Mouse (Mus musculus): ENCODE measurements around the gene Zfp358. TPM values are rescaled to one million over a fixed set of nuclear protein-coding genes. Genes with fewer than 3 reads are reported as not detected.
A peak's percentile ranks its signal among the peaks of the same experiment; 100 is the strongest.

Zfp358 gene
- total and polyA plus RNA-seq, 2 experiments from 2014 or later = 64.7 to 85.3 TPM

DNA sequence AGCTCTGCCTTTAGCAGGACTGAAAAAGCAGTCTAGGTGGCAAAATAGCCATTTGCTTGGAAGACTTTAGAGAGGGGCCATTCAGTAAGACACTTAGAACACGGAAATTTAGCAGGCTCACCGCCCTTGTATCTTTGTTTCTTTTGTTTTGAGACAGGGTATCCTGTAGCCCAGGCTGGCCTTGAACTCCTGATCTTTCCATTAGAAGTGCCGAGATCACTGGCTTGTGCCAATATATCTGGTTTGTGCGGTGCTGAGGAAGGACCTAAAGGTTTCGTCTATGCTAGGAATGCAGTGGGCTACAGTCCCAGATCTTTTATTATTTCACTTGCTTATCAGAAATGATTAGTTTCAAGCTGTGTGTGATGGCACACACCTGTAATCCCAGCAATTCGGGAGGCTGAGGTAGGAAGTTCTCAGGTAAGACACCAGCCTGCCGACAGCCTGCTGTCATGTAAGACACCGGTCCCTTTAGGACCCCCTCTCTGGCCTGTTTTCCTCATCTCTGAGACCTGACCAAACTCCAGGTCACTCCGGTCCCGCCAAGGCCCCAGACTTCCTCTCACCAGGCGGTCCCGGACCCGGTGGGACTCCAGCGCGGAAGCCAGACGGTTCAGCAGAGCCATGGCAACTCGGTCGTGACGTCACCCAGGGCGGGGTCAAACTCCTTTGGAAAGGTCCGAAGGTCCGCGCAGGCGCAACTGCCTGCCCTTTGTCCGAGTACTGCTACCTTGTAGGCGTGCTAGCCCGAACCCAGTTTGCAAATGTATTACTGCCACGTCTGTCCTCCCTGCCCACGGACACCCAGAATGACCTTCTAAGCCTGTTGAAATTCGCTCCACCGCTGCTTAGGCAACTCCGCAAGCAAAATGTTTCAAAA lies 25.7 kb upstream of the Zfp358 start, which contains the start of gene Pex11g:
Gene Pex11g, minus strand, starts transcription at position 675 of the 880 bp plus-strand sequence.
- H3K36me3 ChIP-seq (ENCODE audit: insufficient read depth) = no peaks in the 10 kb centered on the region
- no peak for TF ChIP-seq CTCF (IDR thresholded peaks at IDR 0.05; ENCODE audit: low read depth)
- H3K27me3 ChIP-seq (ENCODE audit: insufficient read depth, low read length) = no peaks in the 10 kb centered on the region
- peak within 1 kb of the TSS; percentile 42 for H3K4me3 ChIP-seq (ENCODE audit: low read depth, low read length)
- H3K9me3 ChIP-seq (ENCODE audit: low read length) = no peaks in the 10 kb centered on the region
- no peaks in the 10 kb centered on the region for H3K4me1 ChIP-seq (ENCODE audit: insufficient read depth)
- DNase-seq (peak; percentile 90), ATAC-seq (peak; percentile 89)
- peak within 1 kb of the TSS; percentile 68 for H3K4me2 ChIP-seq (ENCODE audit: low read depth)
- WGBS = 9% methylated on average over 32 of the region's 32 CpGs
- H3K9ac ChIP-seq = peak within 1 kb of the TSS; percentile 34
- peak within 1 kb of the TSS; percentile 48 for H3K27ac ChIP-seq (ENCODE audit: low read depth, low read length)

DNA sequence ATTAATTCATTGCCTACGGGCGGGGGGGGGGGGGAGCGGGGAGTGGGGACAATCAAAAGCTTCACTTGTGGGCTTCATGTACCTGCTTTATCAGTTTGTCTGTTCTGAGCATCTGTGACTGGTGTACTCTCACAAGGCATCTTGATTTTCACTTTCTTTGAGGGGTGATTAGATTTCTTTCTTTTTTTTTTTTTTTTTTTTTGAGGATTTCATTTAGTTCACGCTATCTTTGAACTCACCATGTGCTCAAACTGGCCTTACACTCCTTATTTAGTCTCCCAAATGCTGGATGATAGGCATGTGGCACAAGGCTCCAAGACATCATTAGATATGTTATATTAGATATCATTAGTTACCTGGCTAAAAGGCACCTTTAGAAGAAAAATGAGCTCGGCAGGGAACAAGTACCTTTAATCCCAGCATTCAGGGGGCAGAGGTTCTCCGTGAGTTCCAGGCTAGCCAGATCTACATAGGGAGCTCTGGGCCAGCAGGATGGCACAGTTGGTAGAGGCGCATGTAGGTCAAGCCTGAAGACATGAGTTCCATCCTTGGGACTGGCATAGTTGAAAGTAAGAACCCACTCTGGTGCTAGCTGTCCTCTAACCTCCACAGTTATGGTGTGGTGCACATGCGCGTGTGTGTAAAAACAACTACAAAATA lies 24.9 kb upstream of the Zfp358 start:
- 50% methylated on average over 9 of the region's 9 CpGs for WGBS
- Histone ChIP-seq H3K9ac (peak overlapping the region; percentile 34; the same call in 1 of the 2 replicates), H3K9me3 (ENCODE audit: low read length) (no peaks in the 10 kb centered on the region), H3K27ac (ENCODE audit: low read depth, low read length) (peak overlapping the region; percentile 48), H3K27me3 (ENCODE audit: insufficient read depth, low read length) (no peaks in the 10 kb centered on the region), H3K4me2 (ENCODE audit: low read depth) (peak overlapping the region; percentile 68), H3K36me3 (ENCODE audit: insufficient read depth) (no peaks in the 10 kb centered on the region), H3K4me1 (ENCODE audit: insufficient read depth) (no peaks in the 10 kb centered on the region), H3K4me3 (ENCODE audit: low read depth, low read length) (peak overlapping the region; percentile 42)
- peak; percentile 12 for ATAC-seq
- TF ChIP-seq CTCF (IDR thresholded peaks at IDR 0.05; ENCODE audit: low read depth) = no peak
- DNase-seq = no peak

- Histone ChIP-seq H3K4me3 (ENCODE audit: low read depth, low read length) (no peak overlapping the region), H3K4me2 (ENCODE audit: low read depth) (no peak overlapping the region)
- WGBS = 91% methylated on average over 1 of the region's 1 CpGs
These were observed 24.1 kb upstream of the Zfp358 start for GRCm38 (mm10) chr8:3468838-3469237.

GRCm38 (mm10) chr8:3470562-3470961 lies 22.4 kb upstream of the Zfp358 start, which contains the start of gene Tex45:
Tex45 (plus strand) TSS chr8:3470862.
- no peak within 1 kb of the TSS for H3K27ac ChIP-seq (ENCODE audit: low read depth, low read length)

More at GRCm38 (mm10) chr8:3468838-3469237, 24.1 kb upstream of the Zfp358 start:
- no peaks in the 10 kb centered on the region for H3K36me3 ChIP-seq (ENCODE audit: insufficient read depth)
- no peaks in the 10 kb centered on the region for H3K27me3 ChIP-seq (ENCODE audit: insufficient read depth, low read length)
- ATAC-seq = no peak
- DNase-seq = no peak
- no peaks in the 10 kb centered on the region for H3K9me3 ChIP-seq (ENCODE audit: low read length)
- TF ChIP-seq CTCF (IDR thresholded peaks at IDR 0.05; ENCODE audit: low read depth) = no peak
- H3K4me1 ChIP-seq (ENCODE audit: insufficient read depth) = no peaks in the 10 kb centered on the region
- no peak overlapping the region for H3K9ac ChIP-seq
- no peak overlapping the region for H3K27ac ChIP-seq (ENCODE audit: low read depth, low read length)

GRCm38 (mm10) chr8:3475715-3476429 lies 17.1 kb upstream of the Zfp358 start:
- Histone ChIP-seq H3K4me2 (ENCODE audit: low read depth) (peak overlapping the region; percentile 47), H3K27me3 (ENCODE audit: insufficient read depth, low read length) (no peaks in the 10 kb centered on the region), H3K9me3 (ENCODE audit: low read length) (no peaks in the 10 kb centered on the region), H3K27ac (ENCODE audit: low read depth, low read length) (no peak overlapping the region), H3K36me3 (ENCODE audit: insufficient read depth) (no peaks in the 10 kb centered on the region), H3K4me3 (ENCODE audit: low read depth, low read length) (peak overlapping the region; percentile 27), H3K9ac (peak overlapping the region; percentile 26; the same call in 1 of the 2 replicates), H3K4me1 (ENCODE audit: insufficient read depth) (no peaks in the 10 kb centered on the region)
- WGBS = 37% methylated on average over 37 of the region's 37 CpGs
- ATAC-seq (peak; percentile 74), DNase-seq (peak; percentile 57)
- no peak for TF ChIP-seq CTCF (IDR thresholded peaks at IDR 0.05; ENCODE audit: low read depth)

More at GRCm38 (mm10) chr8:3470562-3470961, 22.4 kb upstream of the Zfp358 start, which contains the start of gene Tex45:
- no peaks in the 10 kb centered on the region for H3K36me3 ChIP-seq (ENCODE audit: insufficient read depth)
- no peak within 1 kb of the TSS for H3K4me2 ChIP-seq (ENCODE audit: low read depth)
- no peak for TF ChIP-seq CTCF (IDR thresholded peaks at IDR 0.05; ENCODE audit: low read depth)
- no peak for ATAC-seq
- no peak for DNase-seq
- H3K9ac ChIP-seq = no peak within 1 kb of the TSS
- H3K27me3 ChIP-seq (ENCODE audit: insufficient read depth, low read length) = no peaks in the 10 kb centered on the region
- H3K4me3 ChIP-seq (ENCODE audit: low read depth, low read length) = no peak within 1 kb of the TSS
- H3K9me3 ChIP-seq (ENCODE audit: low read length) = no peaks in the 10 kb centered on the region
- no peaks in the 10 kb centered on the region for H3K4me1 ChIP-seq (ENCODE audit: insufficient read depth)

GRCm38 (mm10) chr8:3480221-3480785 lies 12.6 kb upstream of the Zfp358 start:
- DNase-seq (no peak), ATAC-seq (no peak)
- Histone ChIP-seq H3K4me3 (ENCODE audit: low read depth, low read length) (no peak overlapping the region), H3K4me1 (ENCODE audit: insufficient read depth) (no peaks in the 10 kb centered on the region), H3K9me3 (ENCODE audit: low read length) (no peaks in the 10 kb centered on the region), H3K27me3 (ENCODE audit: insufficient read depth, low read length) (no peaks in the 10 kb centered on the region), H3K27ac (ENCODE audit: low read depth, low read length) (no peak overlapping the region), H3K36me3 (ENCODE audit: insufficient read depth) (no peaks in the 10 kb centered on the region), H3K4me2 (ENCODE audit: low read depth) (no peak overlapping the region), H3K9ac (no peak overlapping the region)
- 68% methylated on average over 4 of the region's 4 CpGs for WGBS
- no peak for TF ChIP-seq CTCF (IDR thresholded peaks at IDR 0.05; ENCODE audit: low read depth)
